Comparison of ENCODE assay signal across 11 mouse cellular contexts in genomic region chr13:78445891-78446725, GRCm38 (mm10).
DNase-seq lines count a peak whose midpoint lies in the region; ATAC-seq and TF ChIP-seq lines count a peak whose summit lies in the region.
"Had no signal": no experiment of that assay in that cellular context is flagged by ENCODE, and none has a peak within 500 bp of the region (broad histone marks: within the 10 kb centered on the region; RNA-seq: fewer than 3 reads in every experiment).

No protein-coding gene starts in this region.

- no peaks in the 10 kb centered on the region for H3K79me2 ChIP-seq in heart, adult 2 months (replicated peaks; ENCODE audit: control insufficient read depth, insufficient read depth, low read length)

- WGBS in embryonic facial prominence, embryonic 12.5 days, result 48% methylated on average over 14 of the region's 14 CpGs
- WGBS in hindbrain, embryonic 13.5 days, result 18% methylated on average over 14 of the region's 14 CpGs
- 5% methylated on average over 14 of the region's 14 CpGs for WGBS in midbrain, embryonic 14.5 days
- WGBS in heart, adult 2 months, result 87% methylated on average over 14 of the region's 14 CpGs

- peaks cover 15% of the 10 kb centered on the region; the same call in 1 of the 2 replicates for H3K4me1 ChIP-seq in embryonic facial prominence, embryonic 12.5 days
- peaks cover 25% of the 10 kb centered on the region for H3K4me1 ChIP-seq in hindbrain, embryonic 13.5 days (replicated peaks)
- peaks cover 26% of the 10 kb centered on the region for H3K4me1 ChIP-seq in midbrain, embryonic 14.5 days (ENCODE audit: control insufficient read depth, insufficient read depth, low read length)
- no peaks in the 10 kb centered on the region for H3K4me1 ChIP-seq in heart, adult 2 months (ENCODE audit: control insufficient read depth, insufficient read depth, low read length)

- peak; percentile 76 for DNase-seq in embryo, embryonic 10.5 days (ENCODE audit: low spot score)
- peak; percentile 78 for DNase-seq in midbrain, embryonic 14.5 days
- no peak for DNase-seq in heart, adult 2 months
- no peak for DNase-seq in layer of hippocampus, postnatal 36 days
- no peak for DNase-seq in frontal cortex, postnatal 36 days (ENCODE audit: low spot score in 2 of 2)
- no peak for DNase-seq in thymus, postnatal 10 days (ENCODE audit: low spot score in 2 of 2)
- DNase-seq: adrenal gland, postnatal 10 days; cerebellum, adult 8-10 months; lung, postnatal 14 days had no signal

- no peak for TF ChIP-seq POLR2A in heart, adult 2 months (IDR thresholded peaks at IDR 0.05; ENCODE audit: insufficient read depth, low read depth, low read length)

- TF ChIP-seq CTCF in heart, adult 2 months (IDR thresholded peaks at IDR 0.05), result no peak

- H3K27me3 ChIP-seq in embryonic facial prominence, embryonic 12.5 days, result no peaks in the 10 kb centered on the region
- H3K27me3 ChIP-seq in hindbrain, embryonic 13.5 days, result no peaks in the 10 kb centered on the region
- H3K27me3 ChIP-seq in midbrain, embryonic 14.5 days (ENCODE audit: control insufficient read depth, insufficient read depth, low read length), result no peaks in the 10 kb centered on the region
- no peaks in the 10 kb centered on the region for H3K27me3 ChIP-seq in heart, adult 2 months (ENCODE audit: control insufficient read depth, insufficient read depth, low read length)

- H3K4me3 ChIP-seq in embryonic facial prominence, embryonic 12.5 days, result no peak overlapping the region
- no peak overlapping the region for H3K4me3 ChIP-seq in hindbrain, embryonic 13.5 days
- H3K4me3 ChIP-seq in midbrain, embryonic 14.5 days (replicated peaks; ENCODE audit: low read depth, low read length), result peak overlapping the region; percentile 7
- no peak overlapping the region for H3K4me3 ChIP-seq in heart, adult 2 months

- no peak overlapping the region for H3K27ac ChIP-seq in embryonic facial prominence, embryonic 12.5 days
- peak overlapping the region; percentile 76 for H3K27ac ChIP-seq in hindbrain, embryonic 13.5 days
- H3K27ac ChIP-seq in midbrain, embryonic 14.5 days (replicated peaks; ENCODE audit: low read depth, low read length), result peak overlapping the region; percentile 52; the same call in 1 of the 2 replicates
- H3K27ac ChIP-seq in heart, adult 2 months, result no peak overlapping the region

- no peak overlapping the region for H3K4me2 ChIP-seq in embryonic facial prominence, embryonic 12.5 days (replicated peaks)
- peak overlapping the region; percentile 39 for H3K4me2 ChIP-seq in hindbrain, embryonic 13.5 days
- peak overlapping the region; percentile 47 for H3K4me2 ChIP-seq in midbrain, embryonic 14.5 days (ENCODE audit: low read length)

- H3K36me3 ChIP-seq in embryonic facial prominence, embryonic 12.5 days, result no peaks in the 10 kb centered on the region
- H3K36me3 ChIP-seq in hindbrain, embryonic 13.5 days, result no peaks in the 10 kb centered on the region
- no peaks in the 10 kb centered on the region for H3K36me3 ChIP-seq in midbrain, embryonic 14.5 days (ENCODE audit: control insufficient read depth, insufficient read depth, low read length)
- no peaks in the 10 kb centered on the region for H3K36me3 ChIP-seq in heart, adult 2 months (ENCODE audit: control insufficient read depth, insufficient read depth, low read length)

- intact Hi-C loops in heart, adult 2 months (cut with DNase I), result no loop called here

- no peaks in the 10 kb centered on the region for H3K9me3 ChIP-seq in embryonic facial prominence, embryonic 12.5 days
- no peaks in the 10 kb centered on the region for H3K9me3 ChIP-seq in hindbrain, embryonic 13.5 days
- H3K9me3 ChIP-seq in midbrain, embryonic 14.5 days (ENCODE audit: control insufficient read depth, low read length), result no peaks in the 10 kb centered on the region

- no peak overlapping the region for H3K9ac ChIP-seq in embryonic facial prominence, embryonic 12.5 days
- peak overlapping the region; percentile 20; the same call in 1 of the 2 replicates for H3K9ac ChIP-seq in hindbrain, embryonic 13.5 days
- peak overlapping the region; percentile 6; the same call in 1 of the 2 replicates for H3K9ac ChIP-seq in midbrain, embryonic 14.5 days (replicated peaks; ENCODE audit: low read length)
- no peak overlapping the region for H3K9ac ChIP-seq in heart, adult 2 months (ENCODE audit: low read depth, low read length)

- ATAC-seq in embryonic facial prominence, embryonic 12.5 days (ENCODE audit: insufficient number of reproducible peaks, insufficient read depth, low FRiP score, low TSS enrichment), result peak; percentile 97
- peak; percentile 86 for ATAC-seq in hindbrain, embryonic 13.5 days (ENCODE audit: low FRiP score)
- ATAC-seq in midbrain, embryonic 14.5 days (ENCODE audit: low FRiP score, low TSS enrichment), result peak; percentile 73

- TF ChIP-seq EP300 in heart, adult 2 months (IDR thresholded peaks at IDR 0.05; ENCODE audit: insufficient read depth, low read depth, low read length), result no peak

Comparison
In these comparisons a context has a peak if more than half of its experiments do, and no peak if none do; other contexts are left out.
1. DNase-seq: peak in embryo, embryonic 10.5 days (single experiment) and midbrain, embryonic 14.5 days (single experiment); none in heart, adult 2 months (0 of 2), layer of hippocampus, postnatal 36 days (0 of 2), frontal cortex, postnatal 36 days (0 of 2) and thymus, postnatal 10 days (0 of 2).
2. H3K27ac ChIP-seq: peak in hindbrain, embryonic 13.5 days (single experiment) and midbrain, embryonic 14.5 days (single experiment); none in embryonic facial prominence, embryonic 12.5 days (single experiment) and heart, adult 2 months (single experiment).
3. H3K9ac ChIP-seq: peak in hindbrain, embryonic 13.5 days (single experiment) and midbrain, embryonic 14.5 days (single experiment); none in embryonic facial prominence, embryonic 12.5 days (single experiment) and heart, adult 2 months (single experiment).
4. Peak in every context shown above with its lines, with median percentiles within 50 percentile points of each other: ATAC-seq.